Mouse (Mus musculus) adrenal gland, adult 2 months (tissue): ENCODE data around the gene Vmn2r101. TPM values are rescaled to one million over a fixed set of nuclear protein-coding genes. Genes with fewer than 3 reads are reported as not detected.

Experiments
- DNase-seq: peaks from one replicate; pipeline ENCODE4 v3.0.0; 2021
- long read RNA-seq: library from polyadenylated mRNA; stranded (forward); transcript quantifications from one replicate; pipeline ENCODE4 v2.0.0, GENCODE M21; 2021
- polyA plus RNA-seq: library from polyadenylated mRNA; depleted of rRNA; stranded (reverse); fragments of >200 nt; gene quantifications from 2 replicates; pipeline ENCODE4 v1.2.3, GENCODE M21; 2012; rRNA removed
- total RNA-seq, 2 experiments: library from RNA; stranded (reverse); gene quantifications; 2 replicates each; pipeline ENCODE4 v1.2.3; 2021

The Vmn2r101 gene
- not detected for total RNA-seq
- polyA plus RNA-seq = not detected in 2 replicates
- long read RNA-seq = 0 reads

DNA sequence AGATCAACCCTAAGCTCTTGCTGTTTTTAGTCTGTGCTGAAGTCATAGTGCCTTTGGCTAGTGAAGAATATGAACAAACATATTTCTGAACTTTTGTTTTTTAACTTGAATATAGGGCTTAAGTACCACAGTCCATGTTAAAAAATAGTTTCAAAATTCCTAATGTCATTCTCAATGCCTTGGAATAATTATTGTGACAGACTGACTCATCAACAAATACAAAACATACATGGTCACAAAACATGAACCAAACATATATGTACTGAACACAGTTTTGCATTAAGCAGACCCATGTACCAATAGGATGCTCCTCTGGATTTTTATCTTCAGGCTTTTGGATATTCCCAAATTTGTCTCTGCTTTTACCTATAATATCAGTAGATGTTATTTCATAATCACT, at the start of gene Vmn2r101:
Vmn2r101 (plus strand) TSS at position 301 of the 400 bp plus-strand sequence.
- no peak for DNase-seq

DNA sequence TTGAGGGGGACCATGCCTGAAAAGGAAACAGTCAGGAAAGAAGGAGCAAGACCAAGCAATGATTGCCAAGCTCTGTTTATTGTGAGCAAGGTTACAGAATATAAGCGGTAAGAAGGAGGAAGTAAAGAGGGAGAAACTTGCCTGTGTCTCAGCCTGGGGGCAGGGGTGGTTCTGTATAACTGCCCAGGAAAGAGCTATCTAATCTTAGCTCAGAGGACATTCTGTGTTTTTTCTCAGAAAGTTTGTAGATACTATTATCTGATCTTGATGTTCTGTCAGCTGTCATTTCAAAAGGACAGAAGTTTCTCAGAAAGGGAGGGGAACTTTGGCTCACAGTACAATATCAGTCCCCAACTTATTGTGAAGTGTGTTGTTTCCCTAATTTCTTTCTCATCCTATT, 52.3 kb downstream of the Vmn2r101 start:
- no peak for DNase-seq

DNA sequence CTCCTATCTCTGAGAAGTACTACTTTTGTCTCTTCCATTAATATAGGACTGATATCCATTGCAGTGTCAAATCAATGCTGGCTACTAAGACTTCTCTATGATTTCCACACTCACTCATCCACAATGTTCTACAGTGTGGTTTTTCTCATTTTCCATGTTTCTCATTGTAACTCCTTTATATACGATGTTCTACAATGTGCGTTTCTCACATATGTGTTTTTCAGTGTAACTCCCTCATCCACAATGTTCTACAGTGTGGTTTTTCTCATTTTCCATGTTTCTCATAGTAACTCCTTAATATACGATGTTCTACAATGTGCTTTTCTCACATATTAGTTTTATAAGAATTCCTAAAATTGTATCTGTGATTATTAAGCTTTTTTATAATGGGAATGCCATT, 81.4 kb downstream of the Vmn2r101 start:
- no peak for DNase-seq

DNA sequence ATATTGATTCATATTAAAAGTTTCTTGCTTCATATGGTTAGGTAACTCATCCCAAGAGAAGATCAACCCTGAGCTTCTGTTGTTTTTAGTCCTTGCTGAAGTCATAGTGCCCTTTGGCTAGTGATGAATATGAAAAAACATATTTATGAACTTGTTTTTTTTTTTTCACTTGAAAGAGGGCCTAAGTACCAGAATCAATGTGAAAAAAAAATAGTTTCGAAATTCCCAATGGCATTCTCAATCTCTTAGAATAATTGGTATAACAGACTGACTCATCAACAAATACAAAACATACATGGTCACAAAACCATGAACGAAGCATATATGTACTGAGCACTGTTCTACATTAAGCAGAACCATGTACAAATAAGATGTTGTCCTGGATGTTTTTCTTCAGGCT, 83.0 kb downstream of the Vmn2r101 start, which contains the start of gene Vmn2r102:
Vmn2r102 (plus strand) TSS at position 301 of the 400 bp plus-strand sequence.
- no peak for DNase-seq

Other genes with a start within 250 kb of the Vmn2r101 start
- not detected for gene Vmn2r99, start 215.3 kb upstream of the Vmn2r101 start, total RNA-seq
- gene Vmn2r99, start 215.3 kb upstream of the Vmn2r101 start, polyA plus RNA-seq = not detected in 2 replicates
- gene Vmn2r100, start 72.5 kb upstream of the Vmn2r101 start, total RNA-seq = not detected
- gene Vmn2r100, start 72.5 kb upstream of the Vmn2r101 start, polyA plus RNA-seq = not detected in 2 replicates
- not detected for gene Vmn2r102, start 83.1 kb downstream of the Vmn2r101 start, total RNA-seq
- not detected in 2 replicates for gene Vmn2r102, start 83.1 kb downstream of the Vmn2r101 start, polyA plus RNA-seq
- gene Vmn2r103, start 196.1 kb downstream of the Vmn2r101 start, total RNA-seq = not detected
- not detected in 2 replicates for gene Vmn2r103, start 196.1 kb downstream of the Vmn2r101 start, polyA plus RNA-seq